Mouse (Mus musculus): Measurements from ENCODE around the gene Phgr1.
A peak's percentile ranks its signal among the peaks of the same experiment; 100 is the strongest.

Gene Phgr1

DNA sequence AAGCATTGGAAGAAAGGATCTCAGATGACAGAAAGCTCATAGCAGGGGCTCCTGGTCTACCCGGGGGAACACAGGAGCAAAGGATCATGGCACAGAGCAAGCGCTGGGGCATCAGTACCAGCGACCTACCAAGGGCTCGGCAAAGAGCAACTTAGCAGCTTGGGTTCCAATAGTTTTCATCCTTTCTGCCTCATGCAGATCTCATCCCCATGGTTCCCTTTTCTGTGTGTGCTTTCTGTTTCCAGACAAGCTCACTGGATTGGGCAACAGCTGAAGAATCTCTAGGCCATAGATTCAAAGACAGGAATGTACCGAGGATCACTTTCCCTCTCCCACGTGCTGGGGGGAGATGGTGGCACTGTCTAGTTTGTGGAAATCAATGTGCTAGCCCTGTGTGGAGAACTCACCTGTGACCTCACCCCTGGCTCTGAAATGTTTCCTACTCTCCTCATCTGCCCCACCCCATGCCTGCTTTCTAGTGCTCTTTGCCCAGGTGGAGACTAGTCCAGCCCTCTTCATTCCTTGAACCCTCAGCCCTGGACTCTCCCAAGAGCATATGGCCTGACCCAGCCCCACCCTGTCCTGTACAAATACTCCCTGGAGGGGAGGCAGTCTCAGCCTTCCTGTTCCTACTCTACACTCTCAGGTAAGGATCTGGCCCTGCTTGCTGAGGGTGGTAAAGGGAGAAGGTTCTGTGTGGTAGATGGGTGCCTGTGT is at the start of gene Phgr1:
Gene Phgr1, plus strand, starts transcription at position 612 of the 717 bp plus-strand sequence.
- DNase-seq = no peak

DNA sequence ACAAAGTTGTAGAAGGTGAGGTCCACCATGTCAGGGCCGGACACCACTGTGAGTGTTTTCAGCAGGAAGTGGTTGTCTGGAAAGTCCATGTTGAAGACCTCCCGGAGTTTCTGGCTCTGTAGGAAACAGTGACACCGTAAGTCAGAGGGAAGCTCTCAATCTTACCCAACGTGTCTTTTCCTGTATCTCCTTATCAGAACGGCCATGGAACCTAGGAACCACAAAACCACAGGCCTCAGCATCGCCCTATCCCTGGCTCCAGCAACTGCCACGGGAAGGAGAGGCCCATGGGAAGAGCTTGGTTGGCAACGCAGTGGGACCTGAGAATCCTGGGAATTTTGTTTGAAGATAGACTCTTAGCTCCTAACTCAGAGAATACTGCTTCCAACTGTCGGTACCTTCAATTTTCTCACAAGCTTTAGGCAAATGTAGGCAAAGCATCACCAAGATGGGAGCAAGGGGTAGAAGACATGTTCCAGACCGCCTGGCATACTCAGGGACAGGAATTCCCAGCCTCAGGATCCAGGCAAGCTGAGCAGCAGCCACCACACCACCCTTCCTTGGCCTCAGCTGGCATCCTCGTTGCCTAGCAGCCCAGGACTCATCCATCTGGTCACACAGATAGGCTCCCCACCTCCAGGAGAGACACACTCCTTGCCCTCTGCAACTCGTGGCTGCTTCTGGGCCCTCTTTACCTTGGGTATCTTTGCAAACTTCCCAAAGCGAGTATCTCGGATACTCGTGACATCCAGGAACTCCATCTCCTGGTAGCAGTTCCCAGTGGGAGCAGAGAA is 48.7 kb upstream of the Phgr1 start:
- no peak for DNase-seq

DNA sequence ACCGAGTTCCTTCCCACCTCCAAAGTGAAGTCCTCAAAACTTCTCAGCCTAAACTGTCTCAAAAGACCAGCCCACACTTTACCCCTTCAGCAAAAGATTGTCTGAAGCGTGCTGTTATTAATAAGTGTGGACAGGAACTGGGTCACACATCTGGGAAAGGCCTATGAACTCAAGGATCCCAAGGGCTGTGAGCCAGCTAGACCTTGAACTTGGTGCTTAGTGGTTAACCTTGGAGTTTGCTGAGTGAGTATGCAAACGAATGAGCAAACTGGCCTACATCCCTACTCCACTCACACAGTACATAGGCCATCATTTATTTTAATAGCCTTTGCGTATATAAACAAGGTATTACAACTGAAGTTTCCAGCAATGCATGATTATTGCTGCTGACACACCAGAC is 47.1 kb upstream of the Phgr1 start:
- DNase-seq = no peak

DNA sequence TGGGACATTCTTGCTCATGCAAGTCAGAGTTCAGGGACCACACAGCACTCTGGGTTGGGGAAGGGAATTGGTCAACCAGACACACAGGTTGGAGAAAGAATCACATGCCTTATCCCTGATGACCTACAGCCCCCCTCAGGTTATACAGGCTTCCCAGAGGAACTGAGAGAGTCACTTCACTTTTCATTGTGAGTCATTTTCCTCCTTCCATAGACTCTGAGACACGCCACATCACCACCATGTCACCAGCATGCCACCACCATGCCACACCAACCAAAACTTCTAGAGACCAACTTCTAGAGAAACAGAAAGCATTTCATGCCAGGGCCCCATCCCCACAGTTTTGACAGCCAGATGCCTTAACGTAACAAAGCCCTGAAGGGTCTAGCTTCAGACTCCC is 45.7 kb upstream of the Phgr1 start:
- no peak for DNase-seq

DNA sequence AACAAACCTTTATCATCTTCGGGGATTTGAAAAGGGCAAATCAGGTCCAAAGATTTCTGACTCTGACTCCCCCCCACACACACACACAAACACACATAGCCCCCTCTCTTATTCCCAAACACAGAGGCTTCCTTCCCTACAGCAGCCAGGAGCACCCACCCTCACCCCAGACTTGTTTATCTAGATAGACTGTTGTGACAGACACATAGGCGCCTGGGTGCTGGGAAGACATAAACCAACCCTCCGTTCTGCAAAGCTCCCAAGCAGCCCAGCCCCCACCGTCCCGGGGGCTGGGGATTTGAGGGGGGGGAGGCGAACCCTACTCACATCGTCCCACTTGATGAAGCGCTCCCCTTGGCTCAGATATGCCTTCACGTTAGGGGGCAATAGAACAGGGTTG is 44.7 kb upstream of the Phgr1 start:
- DNase-seq = no peak

DNA sequence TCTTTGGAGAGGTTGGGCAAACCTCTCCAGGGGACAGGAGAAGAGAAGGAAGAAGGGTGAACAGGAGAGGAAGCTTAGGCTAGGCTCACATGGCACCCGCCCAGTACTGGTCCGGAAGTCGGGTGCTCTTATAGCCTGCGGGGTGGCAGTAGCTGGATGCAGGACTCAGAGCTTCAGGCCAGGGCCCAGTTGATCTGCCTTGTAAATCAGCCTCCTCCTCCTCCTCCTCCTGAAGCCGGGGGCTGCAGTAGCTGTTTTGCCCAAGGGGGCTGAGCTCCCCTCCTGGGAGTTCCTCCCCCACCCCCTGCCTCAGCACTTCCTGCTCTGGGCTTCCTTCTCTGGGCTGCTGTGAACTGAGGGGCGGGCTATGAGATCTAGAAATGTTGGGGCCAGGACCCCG is 44.2 kb upstream of the Phgr1 start, which contains the start of gene Plcb2:
Gene Plcb2, minus strand, starts transcription at position 102 of the 400 bp plus-strand sequence.
- DNase-seq = no peak

DNA sequence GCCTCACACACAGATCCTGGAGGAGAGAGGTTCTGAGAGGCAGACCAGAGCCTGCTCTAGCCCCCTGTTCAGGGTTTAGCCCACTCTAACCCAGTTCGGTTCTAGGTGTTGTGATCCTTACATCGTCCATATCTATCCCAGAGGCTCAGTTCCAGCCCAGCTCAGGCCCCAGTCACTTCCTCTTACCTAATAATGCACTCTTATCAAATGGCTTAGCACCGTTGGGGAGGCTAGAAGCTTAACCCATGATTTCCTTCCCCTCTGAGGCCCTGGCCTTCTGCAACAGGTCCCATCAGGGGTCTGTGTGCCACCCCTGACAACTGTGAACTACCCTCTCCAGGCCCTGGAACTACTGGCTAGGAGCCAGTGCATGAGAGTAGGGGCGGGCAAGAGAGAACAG is 43.4 kb upstream of the Phgr1 start:
- DNase-seq = no peak

DNA sequence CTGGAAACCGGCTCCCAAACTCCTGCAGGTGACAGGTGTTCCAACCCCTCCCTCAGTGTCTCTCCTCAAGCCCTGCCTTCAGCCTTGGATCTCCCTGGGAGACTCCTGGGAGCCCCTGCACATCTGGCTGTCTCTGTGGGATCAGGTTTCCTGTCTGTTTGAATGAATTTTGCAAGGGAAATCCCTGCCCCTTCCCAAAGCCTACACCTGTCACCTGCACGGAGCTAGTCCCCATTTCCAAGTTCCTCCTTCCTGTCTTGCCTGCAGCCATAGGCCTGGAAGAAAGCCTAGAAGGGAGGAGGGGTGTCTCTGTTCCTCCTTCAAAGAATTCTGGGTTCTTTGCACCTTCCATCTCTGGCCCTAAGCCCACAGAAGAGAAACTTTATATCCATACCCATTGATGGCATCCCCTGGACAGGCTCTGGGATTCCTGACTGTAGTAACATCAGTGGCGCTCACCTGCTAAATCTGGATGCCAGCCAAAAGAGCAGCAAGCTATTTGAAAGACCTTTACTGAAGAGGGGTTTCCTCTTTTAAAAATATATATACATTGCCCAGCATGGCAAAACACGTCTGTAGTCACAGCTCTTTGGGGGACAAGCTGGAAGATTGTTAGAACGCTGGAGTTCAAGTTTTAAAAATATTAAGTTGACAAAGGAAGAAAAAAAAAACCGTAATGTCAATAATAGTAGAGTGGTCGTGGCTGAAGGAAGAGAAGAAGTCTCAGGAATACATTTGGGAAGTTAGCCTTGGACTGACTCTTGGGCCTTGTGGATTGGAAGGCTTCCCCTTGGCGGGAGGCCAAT is 42.5 kb upstream of the Phgr1 start:
- no peak for DNase-seq

DNA sequence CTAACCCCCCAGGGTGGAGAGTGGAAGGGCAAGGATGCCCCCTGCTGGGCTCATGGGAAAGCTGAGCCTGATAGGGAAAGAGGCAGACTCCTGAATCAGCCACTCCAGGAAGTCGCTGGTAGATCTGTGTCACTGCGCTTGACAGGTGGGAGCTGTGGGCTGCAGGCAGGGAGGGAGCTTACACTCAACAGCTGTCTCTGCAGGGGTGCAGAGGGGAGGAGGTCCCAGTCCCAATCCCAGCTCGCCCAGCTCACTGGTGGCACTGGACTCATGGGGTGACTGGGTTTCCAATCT is 42.0 kb upstream of the Phgr1 start:
- peak in 1 of 2 experiments; percentile 29 for DNase-seq

DNA sequence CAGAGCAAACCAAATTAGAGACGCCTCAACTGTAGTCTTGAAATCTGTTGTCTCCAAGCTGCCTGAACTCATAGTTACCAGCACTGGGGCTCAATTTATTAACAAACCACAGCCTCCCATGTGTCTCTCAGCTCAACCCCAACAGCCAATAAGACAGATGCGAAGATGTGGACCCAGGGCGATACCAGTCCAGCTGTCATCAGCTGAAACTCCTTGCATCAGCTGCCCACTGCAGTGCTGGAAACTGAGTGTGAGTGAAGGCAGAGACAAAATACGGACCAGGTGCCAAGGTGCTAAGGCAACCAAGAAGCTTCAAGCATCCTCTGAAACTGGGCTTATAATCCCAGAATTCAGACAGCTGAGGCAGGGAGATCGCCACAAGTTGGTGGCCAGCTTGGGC is 40.6 kb upstream of the Phgr1 start:
- no peak for DNase-seq

DNA sequence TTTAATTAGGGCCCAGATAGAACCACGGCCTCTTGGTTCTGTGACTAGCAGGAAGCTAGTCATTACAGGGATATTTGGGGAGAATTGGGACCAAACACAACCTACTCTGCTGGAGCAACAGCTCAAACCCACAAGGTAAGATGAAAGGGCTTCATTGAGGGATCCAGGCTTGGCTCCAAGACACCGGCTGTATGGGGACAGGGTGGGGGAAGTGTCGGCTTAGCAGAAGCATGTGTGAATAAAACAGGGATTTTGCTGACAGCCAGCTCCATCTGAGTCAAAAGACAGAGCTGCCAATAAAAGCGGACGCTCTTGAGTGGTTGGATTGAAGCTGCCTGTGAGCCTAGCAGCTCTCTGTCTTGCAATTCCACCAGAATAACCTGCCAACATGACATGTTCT is 39.2 kb upstream of the Phgr1 start:
- DNase-seq = no peak

DNA sequence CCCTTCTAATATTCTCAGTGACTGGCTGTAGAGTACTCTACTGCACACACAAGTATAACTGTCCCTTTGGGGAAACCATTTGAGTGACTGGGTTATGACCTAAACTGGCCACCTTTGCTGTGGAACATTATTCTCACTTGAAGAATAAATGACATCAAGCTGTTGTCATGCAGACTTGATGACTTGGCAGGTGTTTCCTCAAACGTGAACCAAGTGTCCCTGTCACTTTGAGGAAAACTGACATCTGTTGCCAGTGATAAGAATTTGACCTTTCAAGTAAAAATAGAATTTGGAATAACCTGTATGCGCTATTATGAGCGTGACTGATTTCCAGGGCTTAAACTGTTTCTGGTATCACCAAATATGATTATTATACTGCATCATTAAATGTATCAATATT is 32.2 kb upstream of the Phgr1 start:
- DNase-seq = no peak

DNA sequence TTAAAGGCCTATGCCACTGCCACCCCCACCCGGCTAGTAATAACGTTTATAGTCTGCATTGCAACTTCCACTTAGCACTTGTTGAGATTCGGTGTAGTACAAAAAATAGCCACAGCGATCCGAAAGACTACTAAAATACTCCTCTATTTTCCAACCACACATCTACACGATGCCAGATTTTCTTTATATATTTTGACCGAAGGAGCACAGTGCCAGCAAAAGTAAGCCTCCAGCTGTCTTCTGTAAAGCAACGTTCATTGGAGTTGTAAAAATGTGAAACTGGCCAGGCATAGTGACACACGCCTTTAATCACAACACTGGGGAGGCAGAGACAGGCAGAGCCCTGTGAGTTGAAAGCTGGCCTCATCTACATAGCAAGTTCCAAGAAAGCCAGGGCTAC is 31.4 kb upstream of the Phgr1 start:
- DNase-seq = no peak

DNA sequence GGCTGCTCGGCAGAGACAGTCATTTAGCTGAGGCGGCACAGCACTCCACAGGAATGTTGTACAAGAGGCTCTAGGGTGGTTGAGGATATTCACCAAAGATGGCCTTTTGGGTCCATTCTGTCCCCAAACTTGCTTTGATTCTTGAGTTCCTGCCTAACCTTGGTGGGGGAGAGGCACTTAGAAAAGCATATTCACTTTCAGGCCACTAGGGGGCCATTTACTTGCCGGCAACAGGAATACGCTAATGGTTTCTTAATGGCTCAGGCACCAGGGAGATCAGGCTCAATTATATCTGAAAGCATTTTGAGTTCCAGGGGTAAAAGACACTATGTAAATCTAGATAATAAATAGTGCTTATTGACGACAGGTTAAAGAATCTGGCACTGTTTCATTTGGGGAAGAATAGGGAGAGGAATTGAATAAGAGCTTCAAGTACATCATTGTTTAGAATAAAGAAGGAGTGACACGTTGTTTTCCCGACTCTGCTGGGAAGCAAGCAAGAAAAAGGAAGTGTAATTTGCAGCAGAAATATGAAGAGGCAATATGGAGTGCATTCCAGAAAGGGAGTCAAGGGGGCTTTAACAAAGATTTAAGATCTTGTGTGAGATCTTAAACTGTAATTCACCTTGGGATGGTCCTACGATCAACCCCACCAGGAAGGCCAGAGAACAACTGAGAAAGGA is 29.2 kb upstream of the Phgr1 start:
- peak in 1 of 2 experiments; percentile 50 for DNase-seq

DNA sequence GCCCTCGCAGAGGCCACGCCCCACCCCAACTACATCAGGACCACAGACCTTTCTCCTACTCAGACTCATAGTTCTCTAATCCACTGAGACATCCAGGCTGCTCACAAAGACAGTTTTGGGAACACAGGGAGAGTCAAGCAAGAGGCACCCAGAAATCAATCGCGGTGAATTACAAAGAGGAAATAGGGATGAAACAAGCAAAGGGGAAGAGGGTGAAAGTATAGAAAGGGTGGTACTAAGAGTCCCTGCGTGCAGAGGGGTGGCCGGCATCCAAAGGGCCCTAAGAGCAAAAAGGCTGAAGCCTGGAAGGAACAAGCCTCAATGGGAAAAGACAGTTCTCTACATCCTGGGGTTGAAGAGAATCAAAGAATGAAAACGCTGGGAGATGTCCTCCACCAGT is 27.9 kb upstream of the Phgr1 start:
- no peak for DNase-seq

DNA sequence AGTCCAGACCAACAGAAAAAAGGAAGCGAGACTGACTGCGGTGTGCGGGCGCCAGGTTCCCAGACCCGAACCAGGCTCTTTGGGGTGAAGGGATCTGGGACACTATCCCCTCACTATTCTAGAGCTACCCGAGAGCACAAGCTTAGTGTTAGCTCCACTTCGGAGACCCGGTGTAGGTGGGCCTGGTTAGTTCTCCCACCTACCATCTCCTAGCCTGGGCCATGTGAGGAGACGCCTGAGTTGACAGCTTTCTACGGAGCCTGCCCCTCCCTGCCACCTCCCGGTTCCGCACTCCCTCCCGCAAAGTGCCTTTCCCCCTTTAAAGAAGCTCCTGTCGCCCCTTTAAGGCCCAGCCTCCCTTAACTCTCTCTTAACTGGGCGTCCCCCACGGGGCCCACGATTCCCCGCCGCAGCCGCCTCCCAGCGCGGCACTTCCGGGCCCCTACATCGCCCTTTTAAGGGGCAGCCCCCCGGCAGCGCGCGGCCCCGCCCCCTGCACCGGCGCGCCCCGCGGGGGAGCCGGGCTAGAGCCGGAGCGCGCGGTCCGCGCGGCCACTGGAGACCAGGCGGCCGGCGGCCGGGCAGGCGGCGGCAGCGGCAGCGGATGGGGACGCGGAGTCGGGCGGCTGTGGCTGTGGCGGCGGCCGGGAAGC is 27.2 kb upstream of the Phgr1 start, which contains the start of gene Inafm2:
Gene Inafm2, plus strand, starts transcription at position 527 of the 653 bp plus-strand sequence.
- DNase-seq = peak; percentile 86 to 92

DNA sequence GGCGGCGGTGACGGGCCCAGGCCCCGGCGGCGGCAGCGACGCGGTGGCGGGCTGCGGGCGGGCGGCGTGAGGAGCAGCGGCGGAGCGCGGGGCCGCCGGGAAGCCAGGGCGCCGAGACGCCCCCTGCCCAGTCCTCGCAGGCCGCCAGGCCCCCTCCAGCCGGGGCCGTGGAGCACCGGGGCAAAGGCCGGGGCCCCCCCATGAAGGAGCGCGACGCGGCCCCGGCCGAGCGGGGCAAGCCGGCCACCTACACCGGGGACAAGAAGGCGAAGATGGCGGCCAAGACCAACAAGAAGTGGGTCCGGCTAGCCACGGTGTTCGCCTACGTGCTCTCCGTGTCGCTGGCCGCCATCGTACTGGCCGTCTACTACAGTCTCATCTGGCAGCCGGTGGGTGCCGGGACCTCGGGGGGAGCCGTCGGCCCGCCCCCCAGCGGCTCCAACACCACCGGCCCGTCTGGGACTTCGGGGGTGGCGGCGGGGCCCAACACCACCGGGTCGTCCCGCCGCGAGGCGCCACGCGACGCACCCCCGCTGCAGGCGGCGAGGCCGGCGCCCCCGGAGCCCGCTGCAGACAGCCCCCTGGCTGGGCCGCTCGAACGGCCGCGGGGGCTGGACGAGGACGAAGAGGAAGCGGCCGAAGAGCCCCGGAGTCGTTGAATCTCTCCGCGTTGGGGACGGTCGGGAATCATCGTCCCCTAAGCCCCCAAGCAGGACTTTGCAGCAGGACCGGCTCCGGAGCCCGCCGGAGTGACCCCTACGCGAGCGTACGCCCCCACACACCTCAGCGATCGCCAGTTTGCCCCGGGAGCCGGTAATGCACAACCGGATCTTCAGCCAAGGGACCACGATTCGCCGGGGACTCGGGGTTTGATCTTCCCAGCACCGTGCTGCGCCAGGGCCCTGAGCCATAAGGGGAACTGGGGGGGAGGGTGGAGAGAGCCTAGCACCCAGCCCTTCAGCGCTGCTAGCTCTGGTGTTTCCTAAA is 26.4 kb upstream of the Phgr1 start:
- peak; percentile 47 to 54 for DNase-seq

DNA sequence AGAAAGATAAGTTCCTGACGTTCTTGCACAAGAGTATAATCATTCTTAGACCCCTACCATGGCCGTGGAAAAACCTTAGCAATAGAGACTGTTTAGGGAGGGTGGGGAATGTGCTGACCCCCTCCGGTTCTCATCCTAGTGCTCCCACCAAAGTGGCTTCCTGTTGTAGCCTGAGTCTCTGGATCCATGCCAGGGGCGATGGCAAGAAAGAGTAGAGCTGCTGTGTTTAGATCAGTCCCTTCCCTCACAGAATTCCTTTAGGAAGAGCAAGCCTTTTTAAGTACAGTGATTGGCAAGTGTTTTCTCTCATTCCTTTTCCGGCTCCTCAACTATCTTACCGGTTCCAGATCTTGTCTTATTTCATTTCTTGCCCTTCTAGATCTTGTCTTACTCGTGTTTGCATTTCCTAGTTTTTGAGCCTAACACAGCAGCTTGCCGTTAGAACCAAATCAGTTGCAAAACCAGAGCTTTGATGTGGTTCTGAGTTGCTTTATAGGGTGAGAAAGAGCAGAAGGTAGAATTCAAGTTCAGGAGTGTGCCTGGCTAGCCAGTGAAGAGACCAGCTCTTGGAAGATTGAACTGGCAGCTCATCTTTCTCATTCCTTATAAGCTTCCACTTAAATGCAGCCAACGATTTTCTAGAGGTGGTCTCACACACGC is 25.1 kb upstream of the Phgr1 start:
- peak; percentile 49 to 50 for DNase-seq

DNA sequence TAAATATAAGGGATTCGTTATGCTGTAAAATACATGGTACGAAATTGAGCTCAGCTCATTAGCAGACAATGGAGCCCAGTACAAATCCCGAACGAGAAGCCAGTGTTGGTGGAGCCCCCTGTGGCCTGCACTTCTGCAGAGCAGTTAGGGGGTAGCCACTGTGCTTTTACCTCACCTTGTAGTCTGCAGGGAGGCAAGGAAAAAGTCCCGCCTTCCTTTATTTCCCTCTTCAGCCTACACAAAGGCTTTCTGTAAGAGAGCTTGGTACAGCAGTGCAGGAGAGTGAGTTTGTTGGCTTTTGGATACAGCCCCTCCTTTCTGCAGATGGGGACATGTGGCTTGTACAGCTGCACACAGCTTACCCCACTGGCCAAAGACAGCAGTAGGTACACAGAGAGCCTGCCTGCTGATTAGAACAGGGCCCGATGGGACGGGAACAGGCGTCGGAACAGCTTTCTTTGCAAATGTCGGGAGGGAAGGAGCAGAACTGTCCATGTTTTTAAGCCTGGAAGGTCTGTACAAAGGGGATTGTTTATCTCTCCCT is 23.2 kb upstream of the Phgr1 start:
- no peak for DNase-seq

DNA sequence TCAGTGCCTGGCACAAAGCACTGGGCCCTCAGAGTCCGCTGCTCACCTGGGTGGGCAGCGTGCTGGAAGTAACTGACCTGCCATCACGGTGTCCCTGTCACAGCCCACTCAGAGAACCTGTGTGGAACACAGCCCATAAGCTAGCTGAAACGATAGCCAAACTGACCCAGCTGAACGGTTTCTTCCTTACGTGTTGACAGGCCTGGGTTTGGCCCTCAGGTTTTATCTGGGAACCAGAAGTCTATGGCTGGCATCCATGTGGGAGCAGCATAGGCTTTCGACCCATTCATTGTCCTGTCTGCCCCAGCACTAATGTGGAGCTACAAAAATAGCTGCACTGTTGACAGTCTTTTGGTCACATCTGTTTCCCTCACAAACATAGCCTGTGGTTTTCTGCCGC is 22.1 kb upstream of the Phgr1 start:
- DNase-seq = no peak
